ENCODE assay signal across 26 mouse cellular contexts in genomic region chr19:36693530-36693929, GRCm38 (mm10). TPM values are rescaled to one million over a fixed set of nuclear protein-coding genes. Genes with fewer than 3 reads are reported as not detected.
"Had no signal": no experiment of that assay in that cellular context is flagged by ENCODE, and none has a peak within 500 bp of the region (broad histone marks: within the 10 kb centered on the region; RNA-seq: fewer than 3 reads in every experiment).

No protein-coding gene starts in this region.

- H3K27ac ChIP-seq: heart, embryonic 13.5 days; heart, embryonic 15.5 days; hindbrain, embryonic 13.5 days; hindbrain, postnatal 0 days; kidney, embryonic 15.5 days; kidney, postnatal 0 days; limb, embryonic 13.5 days; limb, embryonic 15.5 days; liver, embryonic 12.5 days had no signal

- H3K4me1 ChIP-seq: liver, embryonic 12.5 days had no signal

- H3K4me3 ChIP-seq: heart, embryonic 13.5 days; heart, embryonic 15.5 days; hindbrain, embryonic 13.5 days; hindbrain, embryonic 15.5 days; kidney, embryonic 15.5 days; limb, embryonic 13.5 days; limb, embryonic 15.5 days; liver, embryonic 12.5 days had no signal

- DNase-seq: forebrain, postnatal 0 days; gastrocnemius, postnatal 36 days; heart, adult 18-20 months; heart, postnatal 14 days; heart, postnatal 36 days; kidney, adult 11 months; kidney, adult 2 months; kidney, adult 9 months; kidney, postnatal 14 days; kidney, postnatal 36 days; layer of hippocampus, adult 9-11 months; layer of hippocampus, postnatal 36 days; left cerebral cortex, postnatal 4 days had no signal

- H3K4me2 ChIP-seq: heart, embryonic 11.5 days; heart, embryonic 13.5 days; heart, embryonic 15.5 days; hindbrain, embryonic 13.5 days; hindbrain, embryonic 15.5 days; kidney, embryonic 15.5 days; limb, embryonic 13.5 days; limb, embryonic 15.5 days; liver, embryonic 12.5 days had no signal

- H3K9me3 ChIP-seq: heart, embryonic 13.5 days; heart, embryonic 15.5 days; hindbrain, embryonic 13.5 days; hindbrain, embryonic 15.5 days; kidney, embryonic 15.5 days; limb, embryonic 13.5 days; limb, embryonic 15.5 days; liver, embryonic 12.5 days had no signal

- H3K9ac ChIP-seq: forebrain, postnatal 0 days; heart, embryonic 13.5 days; heart, embryonic 15.5 days; hindbrain, embryonic 13.5 days; hindbrain, embryonic 15.5 days; kidney, embryonic 15.5 days; limb, embryonic 13.5 days; limb, embryonic 15.5 days; liver, embryonic 12.5 days had no signal

- ATAC-seq: forebrain, postnatal 0 days; hindbrain, postnatal 0 days; intestine, embryonic 16.5 days; liver, embryonic 12.5 days had no signal

- H3K36me3 ChIP-seq: heart, embryonic 13.5 days; heart, embryonic 15.5 days; hindbrain, embryonic 13.5 days; hindbrain, embryonic 15.5 days; kidney, embryonic 15.5 days; limb, embryonic 13.5 days; limb, embryonic 15.5 days; liver, embryonic 12.5 days had no signal

- H3K27me3 ChIP-seq: heart, embryonic 13.5 days; heart, embryonic 15.5 days; hindbrain, embryonic 13.5 days; hindbrain, embryonic 15.5 days; kidney, embryonic 15.5 days; limb, embryonic 13.5 days; limb, embryonic 15.5 days; liver, embryonic 12.5 days had no signal

RNA-seq across cellular contexts. Expression of gene Ppp1r3c, which starts 42.9 kb away (rescaled TPM):
- total RNA-seq: hematopoietic stem cell, adult 5-6 weeks had no signal
